ENCODE assay signal across 8 mouse cellular contexts in the genomic region with DNA sequence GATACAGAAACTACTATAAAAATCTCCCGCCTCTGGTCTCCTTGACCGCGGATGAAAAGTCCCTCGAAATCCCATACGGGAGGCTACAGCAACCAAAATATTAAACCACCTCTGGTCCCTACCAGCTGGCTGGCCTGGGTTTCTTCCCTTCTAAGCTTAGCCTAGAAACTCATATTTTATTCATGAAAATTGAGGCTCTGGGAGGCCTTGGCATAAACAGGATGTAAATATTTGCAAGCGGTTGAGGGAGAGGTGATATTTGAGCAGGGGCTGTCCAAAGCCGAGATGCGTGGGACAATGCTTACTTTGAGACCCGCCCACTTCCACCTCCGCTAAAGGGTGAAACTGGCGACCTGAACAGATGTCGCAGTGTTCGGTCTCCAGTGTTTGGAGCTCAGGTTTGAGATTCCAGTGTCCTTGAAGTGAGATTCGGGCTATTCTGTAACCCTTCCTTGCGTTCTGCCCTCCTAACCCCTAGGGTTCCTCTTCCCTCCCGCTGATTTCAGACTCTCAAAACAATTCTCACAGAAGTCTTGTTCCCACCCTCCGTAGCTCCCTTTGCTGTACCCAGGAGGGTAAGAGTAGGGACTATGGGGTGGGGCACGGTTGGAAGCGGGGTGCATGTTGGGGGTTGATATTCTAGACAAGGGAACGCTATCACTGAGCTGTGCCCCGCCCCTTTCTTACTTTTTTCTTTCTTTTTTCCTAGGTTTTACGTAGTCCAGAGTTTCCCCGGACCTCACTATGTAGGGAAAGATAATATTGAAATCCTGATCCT. TPM values are rescaled to one million over a fixed set of nuclear protein-coding genes. Genes with fewer than 3 reads are reported as not detected.
DNase-seq lines count a peak whose midpoint lies in the region; ATAC-seq and TF ChIP-seq lines count a peak whose summit lies in the region.

No protein-coding gene starts in this region.

- intact Hi-C loops in heart, adult 2 months (cut with DNase I), result loop anchor here (1.0 kb wide), 1 partner anchor 20 kb away; the partner anchor contains the start of gene Clip2

- peaks cover 3 to 25% of the 10 kb centered on the region in 2 experiments; a peak in 3 of 4 replicates for H3K4me1 ChIP-seq in ES-E14 (ENCODE audit: control insufficient read depth in 2 of 2, insufficient read depth in 2 of 2, low read length in 2 of 2, poor library complexity in 1 of 2)
- H3K4me1 ChIP-seq in heart, adult 2 months (ENCODE audit: control insufficient read depth, insufficient read depth, low read length), result peaks cover 15% of the 10 kb centered on the region
- peaks cover 14% of the 10 kb centered on the region for H3K4me1 ChIP-seq in liver, postnatal 0 days (ENCODE audit: insufficient read depth)
- peaks cover 4% of the 10 kb centered on the region; the same call in 1 of the 2 replicates for H3K4me1 ChIP-seq in neural tube, embryonic 11.5 days (ENCODE audit: control insufficient read depth, insufficient read depth, low read length)

- no peak overlapping the region for H3K27ac ChIP-seq in ES-E14 (ENCODE audit: insufficient read depth, low read depth, low read length, poor library complexity, severe bottlenecking)
- H3K27ac ChIP-seq in heart, adult 2 months, result peak overlapping the region; percentile 93
- peak overlapping the region; percentile 53 for H3K27ac ChIP-seq in liver, postnatal 0 days (ENCODE audit: low read depth)
- H3K27ac ChIP-seq in neural tube, embryonic 11.5 days (ENCODE audit: low read depth, low read length), result no peak overlapping the region

- H3K9ac ChIP-seq in ES-E14 (ENCODE audit: insufficient read depth, low read depth, low read length, poor library complexity, severe bottlenecking), result no peak overlapping the region
- H3K9ac ChIP-seq in heart, adult 2 months (ENCODE audit: low read depth, low read length), result peak overlapping the region; percentile 67
- peak overlapping the region; percentile 60 for H3K9ac ChIP-seq in liver, postnatal 0 days (replicated peaks)
- peak overlapping the region; percentile 58 for H3K9ac ChIP-seq in neural tube, embryonic 11.5 days (ENCODE audit: low read length)

- peak; percentile 82 for DNase-seq in 416B (ENCODE audit: low read depth)
- no peak for DNase-seq in ES-E14 (ENCODE audit: low read depth, low spot score)
- DNase-seq in cerebellum, postnatal 25 days, result peak; percentile 41 to 60
- peak; percentile 64 to 70 for DNase-seq in heart, adult 2 months
- peak; percentile 81 for DNase-seq in kidney, adult 11 months
- DNase-seq in liver, postnatal 0 days, result peak; percentile 45
- DNase-seq in neural tube, embryonic 11.5 days (ENCODE audit: low spot score), result peak; percentile 71
- no peak for DNase-seq in frontal cortex, postnatal 10 days (ENCODE audit: low spot score in 2 of 2)

- under 1% methylated on average over 23 of the region's 23 CpGs for WGBS in heart, adult 2 months
- under 1% methylated on average over 23 of the region's 23 CpGs for WGBS in liver, postnatal 0 days (ENCODE audit: insufficient replicate concordance)
- 2% methylated on average over 23 of the region's 23 CpGs for WGBS in neural tube, embryonic 11.5 days

- ATAC-seq in liver, postnatal 0 days, result peak; percentile 68
- ATAC-seq in neural tube, embryonic 11.5 days (ENCODE audit: insufficient read depth, low FRiP score, low TSS enrichment), result peak; percentile 35; the same call in 1 of the 2 replicates

- TF ChIP-seq POLR2A in heart, adult 2 months (IDR thresholded peaks at IDR 0.05; ENCODE audit: insufficient read depth, low read depth, low read length), result peak; percentile 82

- H3K36me3 ChIP-seq in ES-E14 (ENCODE audit: control insufficient read depth, insufficient read depth, low read length, poor library complexity, severe bottlenecking), result no peaks in the 10 kb centered on the region
- H3K36me3 ChIP-seq in heart, adult 2 months (ENCODE audit: control insufficient read depth, insufficient read depth, low read length), result no peaks in the 10 kb centered on the region
- no peaks in the 10 kb centered on the region for H3K36me3 ChIP-seq in liver, postnatal 0 days (replicated peaks; ENCODE audit: insufficient read depth, low read length)
- H3K36me3 ChIP-seq in neural tube, embryonic 11.5 days (ENCODE audit: control insufficient read depth, insufficient read depth, low read length), result no peaks in the 10 kb centered on the region

- H3K27me3 ChIP-seq in heart, adult 2 months (ENCODE audit: control insufficient read depth, insufficient read depth, low read length), result no peaks in the 10 kb centered on the region
- no peaks in the 10 kb centered on the region for H3K27me3 ChIP-seq in liver, postnatal 0 days (ENCODE audit: insufficient read depth, low read length)
- H3K27me3 ChIP-seq in neural tube, embryonic 11.5 days (ENCODE audit: control insufficient read depth, insufficient read depth, low read length), result no peaks in the 10 kb centered on the region

- H3K4me3 ChIP-seq in ES-E14 (ENCODE audit: insufficient read depth in 1 of 2, low read depth in 1 of 2, low read length in 2 of 2, poor library complexity in 1 of 2, severe bottlenecking in 1 of 2), result peak overlapping the region; percentile 26 to 56; a peak in 3 of 4 replicates
- H3K4me3 ChIP-seq in heart, adult 2 months, result peak overlapping the region; percentile 61
- H3K4me3 ChIP-seq in liver, postnatal 0 days (ENCODE audit: low read depth, low read length), result peak overlapping the region; percentile 49
- peak overlapping the region; percentile 43 for H3K4me3 ChIP-seq in neural tube, embryonic 11.5 days (ENCODE audit: low read depth, low read length)

- peak overlapping the region; percentile 92 for H3K4me2 ChIP-seq in liver, postnatal 0 days (ENCODE audit: low read depth, low read length)
- H3K4me2 ChIP-seq in neural tube, embryonic 11.5 days (ENCODE audit: low read depth), result peak overlapping the region; percentile 72

- no peaks in the 10 kb centered on the region for H3K79me2 ChIP-seq in heart, adult 2 months (replicated peaks; ENCODE audit: control insufficient read depth, insufficient read depth, low read length)

- TF ChIP-seq EP300 in heart, adult 2 months (IDR thresholded peaks at IDR 0.05; ENCODE audit: insufficient read depth, low read depth, low read length), result no peak
- TF ChIP-seq EP300 in liver, postnatal 0 days (IDR thresholded peaks at IDR 0.05; ENCODE audit: low read depth), result no peak

- in situ Hi-C loops in ES-E14 (cut with MboI; ENCODE audit: low sequenced_read_pairs in 2 of 2, unreplicated experiment in 2 of 2), result no loop called here

- no peaks in the 10 kb centered on the region for H3K9me3 ChIP-seq in ES-E14 (ENCODE audit: control insufficient read depth, insufficient read depth, low read depth, low read length)
- H3K9me3 ChIP-seq in liver, postnatal 0 days (ENCODE audit: low read length), result no peaks in the 10 kb centered on the region
- no peaks in the 10 kb centered on the region for H3K9me3 ChIP-seq in neural tube, embryonic 11.5 days (ENCODE audit: control insufficient read depth, low read length)

- TF ChIP-seq CTCF in heart, adult 2 months (IDR thresholded peaks at IDR 0.05), result no peak
- TF ChIP-seq CTCF in liver, postnatal 0 days (IDR thresholded peaks at IDR 0.05; ENCODE audit: low read depth), result no peak

TF ChIP-seq in ES-E14, 5 proteins besides CTCF, POLR2A, EP300 and RAD21:
- no peak for TF ChIP-seq CHD2 (IDR thresholded peaks at IDR 0.05; ENCODE audit: low read depth, low read length)
- no peak for TF ChIP-seq MAFK (IDR thresholded peaks at IDR 0.05; ENCODE audit: insufficient read depth, low read depth, low read length)
- no peak for TF ChIP-seq ZC3H11A (IDR thresholded peaks at IDR 0.05; ENCODE audit: borderline replicate concordance, low read depth, low read length)
- TF ChIP-seq ZNF384 (IDR thresholded peaks at IDR 0.05; ENCODE audit: low read depth, low read length), result no peak
- TF ChIP-seq HCFC1 (IDR thresholded peaks at IDR 0.05; ENCODE audit: borderline replicate concordance, insufficient read depth, low read length), result no peak

RNA-seq across cellular contexts. Expression of gene Rfc2, which starts 9.2 kb away (rescaled TPM):
- total RNA-seq in ES-E14 (2012; rRNA removed), result 165 and 168 TPM in 2 replicates
- total RNA-seq in heart, adult 2 months (2021), result 10 to 100 TPM; 21.0 to 24.6 TPM
- 32.5 and 44.8 TPM in 2 replicates for polyA plus RNA-seq in heart, adult 2 months (2012; rRNA removed)
- polyA plus RNA-seq in liver, postnatal 0 days (2015; fragmentation: Nextera tagmentation; extraction: Ambion mirVana), result 75.4 and 81.4 TPM in 2 replicates
- 309 and 324 TPM in 2 replicates for polyA plus RNA-seq in neural tube, embryonic 11.5 days (2014; fragmentation: Nextera tagmentation; extraction: Ambion mirVana)

RNA-seq across cellular contexts. Expression of gene Syna, which starts 11.9 kb away (rescaled TPM):
- 0.16 and 0.18 TPM in 2 replicates for total RNA-seq in ES-E14 (2012; rRNA removed)
- total RNA-seq in heart, adult 2 months (2021), result not detected
- polyA plus RNA-seq in heart, adult 2 months (2012; rRNA removed), result not detected in 2 replicates
- polyA plus RNA-seq in liver, postnatal 0 days (2015; fragmentation: Nextera tagmentation; extraction: Ambion mirVana), result not detected in 2 replicates
- polyA plus RNA-seq in neural tube, embryonic 11.5 days (2014; fragmentation: Nextera tagmentation; extraction: Ambion mirVana), result not detected in 2 replicates

RNA-seq across cellular contexts. Expression of gene Clip2, which starts 19.7 kb away (rescaled TPM):
- total RNA-seq in ES-E14 (2012; rRNA removed), result 7.9 and 10.5 TPM in 2 replicates
- total RNA-seq in heart, adult 2 months (2021), result 1 to 10 TPM; 7.0 to 8.0 TPM
- 6.2 and 9.8 TPM in 2 replicates for polyA plus RNA-seq in heart, adult 2 months (2012; rRNA removed)
- 0.21 and 0.29 TPM in 2 replicates for polyA plus RNA-seq in liver, postnatal 0 days (2015; fragmentation: Nextera tagmentation; extraction: Ambion mirVana)
- 7.6 and 8.1 TPM in 2 replicates for polyA plus RNA-seq in neural tube, embryonic 11.5 days (2014; fragmentation: Nextera tagmentation; extraction: Ambion mirVana)

RNA-seq across cellular contexts. Expression of gene Lat2, which starts 42.9 kb away (rescaled TPM):
- 3.6 and 4.3 TPM in 2 replicates for total RNA-seq in ES-E14 (2012; rRNA removed)
- 1 to 10 TPM; 1.1 to 1.6 TPM for total RNA-seq in heart, adult 2 months (2021)
- 2.0 and 3.3 TPM in 2 replicates for polyA plus RNA-seq in heart, adult 2 months (2012; rRNA removed)
- 2.4 TPM in 2 replicates for polyA plus RNA-seq in liver, postnatal 0 days (2015; fragmentation: Nextera tagmentation; extraction: Ambion mirVana)
- 1.4 TPM in 2 replicates for polyA plus RNA-seq in neural tube, embryonic 11.5 days (2014; fragmentation: Nextera tagmentation; extraction: Ambion mirVana)

Comparison
In these comparisons a context has a peak if more than half of its experiments do, and no peak if none do; other contexts are left out.
1. DNase-seq: peak in 416B (single experiment), cerebellum, postnatal 25 days (2 of 2), heart, adult 2 months (2 of 2), kidney, adult 11 months (single experiment), liver, postnatal 0 days (single experiment) and neural tube, embryonic 11.5 days (single experiment); none in ES-E14 (single experiment) and frontal cortex, postnatal 10 days (0 of 2).
2. H3K27ac ChIP-seq: peak in heart, adult 2 months (single experiment) and liver, postnatal 0 days (single experiment); none in ES-E14 (single experiment) and neural tube, embryonic 11.5 days (single experiment).
3. Peak in every context shown above with its lines, with median percentiles within 50 percentile points of each other: H3K4me3 ChIP-seq.